Mouse (Mus musculus): ENCODE results near the gene Bicc1.

Gene Bicc1

DNA sequence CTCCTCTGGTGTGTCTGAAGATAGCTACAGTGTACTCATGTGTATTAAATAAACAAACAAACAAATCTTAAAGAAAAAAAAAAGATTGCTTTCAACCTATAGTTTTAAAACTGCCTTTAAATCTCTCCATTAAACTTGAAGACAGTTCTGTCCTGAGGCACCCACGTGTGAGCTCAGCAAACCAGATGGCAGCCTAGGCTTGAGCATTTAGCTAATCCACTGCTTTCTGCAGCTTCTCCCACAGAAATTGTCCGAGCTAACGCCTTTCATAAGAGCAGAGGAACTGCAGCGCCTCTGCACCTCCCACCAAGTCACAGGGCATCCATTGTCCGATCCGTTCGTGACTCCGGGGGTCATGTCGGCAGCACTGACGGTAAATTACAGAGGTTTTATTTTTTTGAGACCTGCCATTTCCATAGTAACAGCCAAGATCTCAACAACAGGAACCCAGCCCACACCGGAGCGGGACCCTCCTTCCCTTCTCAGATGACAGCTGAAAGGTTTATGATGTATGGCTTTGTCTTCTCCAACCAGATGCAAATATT lies 284.4 kb downstream of the Bicc1 start:
- no peak for DNase-seq (ENCODE audit: low spot score in 2 of 2)
